Mouse (Mus musculus) forebrain, embryonic 13.5 days (tissue): ENCODE measurements around the gene 6030452D12Rik. TPM values are rescaled to one million over a fixed set of nuclear protein-coding genes. Genes with fewer than 3 reads are reported as not detected.

Experiments
- ATAC-seq: fragments of 200-750 bp; cut with Nextera tagmentation; 2 replicates; pipeline ENCODE4 v1.8.0; 2017
- H3K27ac ChIP-seq: fragments of 300-500 bp; sonication (generic); 2 replicates; pipeline ENCODE4 v1.5.1; 2015; ENCODE audit warnings: inconsistent platforms, mild to moderate bottlenecking, moderate library complexity
- H3K27me3 ChIP-seq: fragments of 300-500 bp; sonication (generic); 2 replicates; pipeline ENCODE4 v1.6.1; 2015; ENCODE audit warnings: mild to moderate bottlenecking, inconsistent platforms
- H3K36me3 ChIP-seq: fragments of 300-500 bp; sonication (generic); 2 replicates; pipeline ENCODE4 v1.6.1; 2015; ENCODE audit warnings: mild to moderate bottlenecking, inconsistent platforms; ENCODE audit not compliant: poor library complexity, severe bottlenecking
- H3K4me1 ChIP-seq: fragments of 300-500 bp; sonication (generic); 2 replicates; pipeline ENCODE4 v1.6.1; 2015; ENCODE audit warnings: inconsistent platforms
- H3K4me2 ChIP-seq: fragments of 300-500 bp; sonication (generic); 2 replicates; pipeline ENCODE4 v1.6.1; 2015; ENCODE audit warnings: inconsistent platforms, mild to moderate bottlenecking, moderate library complexity
- H3K4me3 ChIP-seq: fragments of 300-500 bp; sonication (generic); 2 replicates; pipeline ENCODE4 v1.5.1; 2015; ENCODE audit warnings: mild to moderate bottlenecking, inconsistent platforms
- H3K9ac ChIP-seq: fragments of 300-500 bp; sonication (generic); 2 replicates; pipeline ENCODE4 v1.6.1; 2015; ENCODE audit warnings: mild to moderate bottlenecking, inconsistent platforms
- H3K9me3 ChIP-seq: fragments of 300-500 bp; sonication (generic); replicated peaks from 2 replicates; pipeline ENCODE4 v1.6.1; 2016; ENCODE audit warnings: inconsistent platforms
- WGBS: fragments of 180-500 bp; shearing (Covaris S2); methylation state at CpG from one replicate; pipeline ENCODE4 v1.1.7; 2015; 5-methylcytosine and 5-hydroxymethylcytosine counted together
- polyA plus RNA-seq: library from polyadenylated mRNA; unstranded; fragments of >200 nt; fragmentation: Nextera tagmentation; extraction: Ambion mirVana; gene quantifications from 2 replicates; pipeline ENCODE4 v1.2.1, GENCODE M21; 2015

Gene 6030452D12Rik
- polyA plus RNA-seq, 1 experiment from 2014 or later: not detected

GRCm38 (mm10) chr8:106521845-106522244 lies 21.5 kb downstream of the 6030452D12Rik start:
- H3K9ac ChIP-seq: no peak overlapping the region
- H3K4me2 ChIP-seq: no peak overlapping the region
- H3K36me3 ChIP-seq: no peaks in the 10 kb centered on the region
- WGBS: 88% methylated on average over 9 of the region's 9 CpGs
- H3K27ac ChIP-seq: no peak overlapping the region
- no peak overlapping the region for H3K4me3 ChIP-seq
- no peaks in the 10 kb centered on the region for H3K4me1 ChIP-seq
- H3K9me3 ChIP-seq: no peaks in the 10 kb centered on the region
- no peaks in the 10 kb centered on the region for H3K27me3 ChIP-seq
- no peak for ATAC-seq

DNA sequence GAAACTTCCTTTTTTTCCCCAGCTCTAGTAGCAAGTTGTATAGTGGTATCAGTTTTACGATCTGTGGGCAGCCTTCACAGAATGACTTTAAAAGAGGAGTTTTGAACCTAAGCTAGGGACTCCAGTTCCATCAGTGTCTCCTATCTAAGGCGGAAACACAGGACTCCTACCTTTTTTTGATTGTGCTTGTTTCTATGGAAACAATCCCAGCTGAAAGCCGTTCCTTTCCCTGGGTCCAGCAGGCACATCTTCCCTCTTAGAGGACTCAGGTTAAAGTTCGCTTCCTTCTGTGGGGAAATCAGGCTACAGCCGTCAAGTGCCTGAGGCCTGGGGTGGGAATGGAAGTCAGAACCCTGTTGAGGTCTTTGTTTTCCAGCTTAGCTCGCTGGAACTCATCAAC lies 26.4 kb downstream of the 6030452D12Rik start:
- H3K4me2 ChIP-seq: no peak overlapping the region
- H3K9me3 ChIP-seq: no peaks in the 10 kb centered on the region
- no peak overlapping the region for H3K27ac ChIP-seq
- WGBS: 70% methylated on average over 6 of the region's 6 CpGs
- no peak for ATAC-seq
- no peaks in the 10 kb centered on the region for H3K27me3 ChIP-seq
- no peak overlapping the region for H3K9ac ChIP-seq
- no peaks in the 10 kb centered on the region for H3K36me3 ChIP-seq
- H3K4me3 ChIP-seq: no peak overlapping the region
- H3K4me1 ChIP-seq: no peaks in the 10 kb centered on the region

- no peak overlapping the region for H3K4me2 ChIP-seq
- no peak for ATAC-seq
- no peaks in the 10 kb centered on the region for H3K36me3 ChIP-seq
- no peaks in the 10 kb centered on the region for H3K9me3 ChIP-seq
- H3K9ac ChIP-seq: no peak overlapping the region
- no peaks in the 10 kb centered on the region for H3K4me1 ChIP-seq
- no peak overlapping the region for H3K4me3 ChIP-seq
- H3K27ac ChIP-seq: no peak overlapping the region
- H3K27me3 ChIP-seq: no peaks in the 10 kb centered on the region
- WGBS: 89% methylated on average over 9 of the region's 9 CpGs
These were observed 27.1 kb downstream of the 6030452D12Rik start for GRCm38 (mm10) chr8:106527241-106528036.

DNA sequence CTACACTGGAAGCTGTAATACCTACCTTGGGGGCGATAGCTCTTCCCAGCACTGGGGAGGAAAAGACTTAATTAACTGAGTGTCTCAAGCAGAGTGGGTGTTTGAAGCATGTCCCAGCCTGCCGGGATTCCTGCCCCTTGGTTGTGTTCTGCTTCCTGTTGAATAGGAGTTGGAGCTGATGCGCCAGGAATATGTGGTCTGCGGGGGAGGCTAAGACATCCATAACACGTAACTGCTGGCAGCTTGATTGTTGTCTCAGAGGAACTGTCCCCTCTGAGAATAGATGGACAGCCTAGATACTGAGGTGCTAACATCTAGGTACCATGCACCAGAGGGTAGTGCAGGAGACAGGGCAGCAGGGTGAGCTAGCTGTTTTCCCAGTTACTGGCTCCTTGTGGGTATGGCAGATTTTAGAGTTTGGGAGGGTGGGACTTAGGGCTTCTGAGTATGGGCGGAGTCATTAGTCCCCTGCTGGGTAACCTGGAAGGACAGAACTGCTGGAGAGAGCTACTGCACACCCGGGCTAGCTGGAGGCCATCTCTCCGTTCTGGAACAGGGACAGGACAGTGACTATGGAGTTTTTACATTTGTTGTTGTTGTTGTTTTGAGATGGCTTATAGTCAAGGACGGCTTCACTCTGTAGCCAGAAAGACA lies 28.4 kb downstream of the 6030452D12Rik start:
- no peaks in the 10 kb centered on the region for H3K27me3 ChIP-seq
- no peak overlapping the region for H3K27ac ChIP-seq
- H3K36me3 ChIP-seq: no peaks in the 10 kb centered on the region

GRCm38 (mm10) chr8:106529885-106530482 lies 29.7 kb downstream of the 6030452D12Rik start:
- no peak overlapping the region for H3K9ac ChIP-seq
- WGBS: 96% methylated on average over 10 of the region's 10 CpGs
- no peak overlapping the region for H3K4me2 ChIP-seq
- no peaks in the 10 kb centered on the region for H3K36me3 ChIP-seq
- no peak overlapping the region for H3K4me3 ChIP-seq
- no peak for ATAC-seq
- H3K9me3 ChIP-seq: no peaks in the 10 kb centered on the region
- H3K4me1 ChIP-seq: no peaks in the 10 kb centered on the region
- no peak overlapping the region for H3K27ac ChIP-seq
- H3K27me3 ChIP-seq: no peaks in the 10 kb centered on the region

More for the DNA sequence above, 28.4 kb downstream of the 6030452D12Rik start:
- no peak for ATAC-seq
- WGBS: 91% methylated on average over 9 of the region's 9 CpGs
- H3K9ac ChIP-seq: no peak overlapping the region
- no peak overlapping the region for H3K4me3 ChIP-seq
- no peak overlapping the region for H3K4me2 ChIP-seq
- H3K9me3 ChIP-seq: no peaks in the 10 kb centered on the region
- H3K4me1 ChIP-seq: no peaks in the 10 kb centered on the region

DNA sequence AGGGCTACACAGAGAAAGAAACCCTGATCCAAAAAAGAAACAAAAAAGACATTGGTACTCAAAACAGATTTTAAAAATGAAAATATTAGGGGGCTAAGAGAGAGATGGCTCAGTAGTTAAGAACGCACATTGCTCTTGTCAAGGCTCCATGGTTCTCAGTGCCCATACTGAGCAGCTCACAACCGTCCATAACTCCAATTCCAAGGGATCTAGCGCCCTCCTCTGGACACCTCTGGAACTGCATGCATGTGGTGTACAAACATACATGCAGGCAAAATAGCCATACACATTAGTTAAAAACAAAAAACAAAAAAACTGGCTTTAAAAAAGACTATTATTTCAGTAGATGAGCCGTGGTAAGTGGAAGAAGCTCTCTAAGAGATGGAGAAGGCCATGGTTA lies 30.2 kb downstream of the 6030452D12Rik start:
- ATAC-seq: no peak
- Histone ChIP-seq H3K9me3 (no peaks in the 10 kb centered on the region), H3K4me3 (no peak overlapping the region), H3K9ac (no peak overlapping the region), H3K36me3 (no peaks in the 10 kb centered on the region), H3K27me3 (no peaks in the 10 kb centered on the region), H3K4me2 (no peak overlapping the region), H3K27ac (no peak overlapping the region), H3K4me1 (no peaks in the 10 kb centered on the region)
- WGBS: 71% methylated on average over 4 of the region's 4 CpGs

DNA sequence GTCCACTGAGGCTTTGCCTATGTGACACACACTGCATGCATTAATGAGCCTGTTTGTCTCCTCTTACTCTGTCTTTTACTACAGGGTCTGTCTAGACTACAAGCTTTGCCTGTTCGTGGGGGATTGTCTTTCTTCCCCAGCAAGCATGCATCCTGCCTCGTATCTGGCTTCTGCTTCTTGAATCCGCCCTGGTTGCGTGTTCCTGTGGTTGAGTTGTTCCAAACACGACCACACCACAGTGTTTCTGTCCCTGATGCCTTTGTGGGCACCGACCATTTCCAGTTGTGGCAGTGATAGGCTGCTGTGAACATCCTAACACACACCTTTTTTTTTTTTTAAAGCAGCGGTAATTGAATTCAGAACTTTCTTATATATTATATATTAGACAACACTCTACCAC lies 33.4 kb downstream of the 6030452D12Rik start:
- H3K4me1 ChIP-seq: no peaks in the 10 kb centered on the region
- H3K27me3 ChIP-seq: no peaks in the 10 kb centered on the region
- no peak overlapping the region for H3K4me3 ChIP-seq
- H3K27ac ChIP-seq: no peak overlapping the region
- H3K36me3 ChIP-seq: no peaks in the 10 kb centered on the region
- H3K9me3 ChIP-seq: no peaks in the 10 kb centered on the region
- WGBS: 85% methylated on average over 7 of the region's 7 CpGs
- no peak overlapping the region for H3K4me2 ChIP-seq
- no peak overlapping the region for H3K9ac ChIP-seq
- ATAC-seq: no peak

DNA sequence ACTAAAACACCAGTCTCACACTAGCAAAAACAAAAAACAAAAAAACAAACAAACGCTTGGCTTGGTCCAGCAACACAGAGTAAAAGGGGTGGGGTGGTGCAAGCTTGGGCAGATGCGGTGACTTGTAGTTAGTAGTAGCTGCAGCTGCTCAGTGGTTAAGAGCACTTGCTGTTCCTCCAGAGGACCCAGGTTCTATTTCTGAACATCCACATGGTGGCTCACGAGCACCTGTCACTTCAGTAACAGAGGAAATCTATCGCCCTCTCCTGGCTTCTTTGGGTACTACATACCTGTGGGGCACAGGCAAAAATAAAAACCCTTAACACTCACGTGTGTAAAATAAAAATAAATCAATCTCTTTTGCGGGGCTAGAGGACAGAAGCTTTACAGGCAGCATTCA lies 34.1 kb downstream of the 6030452D12Rik start:
- ATAC-seq: no peak
- Histone ChIP-seq H3K36me3 (no peaks in the 10 kb centered on the region), H3K9me3 (no peaks in the 10 kb centered on the region), H3K4me2 (no peak overlapping the region), H3K4me1 (no peaks in the 10 kb centered on the region), H3K9ac (no peak overlapping the region), H3K27me3 (no peaks in the 10 kb centered on the region), H3K27ac (no peak overlapping the region), H3K4me3 (no peak overlapping the region)
- 37% methylated on average over 6 of the region's 6 CpGs for WGBS

GRCm38 (mm10) chr8:106535448-106535847 lies 35.1 kb downstream of the 6030452D12Rik start:
- Histone ChIP-seq H3K9ac (no peak overlapping the region), H3K36me3 (no peaks in the 10 kb centered on the region), H3K27me3 (no peaks in the 10 kb centered on the region), H3K4me1 (no peaks in the 10 kb centered on the region), H3K4me3 (no peak overlapping the region), H3K4me2 (no peak overlapping the region), H3K27ac (no peak overlapping the region), H3K9me3 (no peaks in the 10 kb centered on the region)
- 72% methylated on average over 4 of the region's 4 CpGs for WGBS
- no peak for ATAC-seq

DNA sequence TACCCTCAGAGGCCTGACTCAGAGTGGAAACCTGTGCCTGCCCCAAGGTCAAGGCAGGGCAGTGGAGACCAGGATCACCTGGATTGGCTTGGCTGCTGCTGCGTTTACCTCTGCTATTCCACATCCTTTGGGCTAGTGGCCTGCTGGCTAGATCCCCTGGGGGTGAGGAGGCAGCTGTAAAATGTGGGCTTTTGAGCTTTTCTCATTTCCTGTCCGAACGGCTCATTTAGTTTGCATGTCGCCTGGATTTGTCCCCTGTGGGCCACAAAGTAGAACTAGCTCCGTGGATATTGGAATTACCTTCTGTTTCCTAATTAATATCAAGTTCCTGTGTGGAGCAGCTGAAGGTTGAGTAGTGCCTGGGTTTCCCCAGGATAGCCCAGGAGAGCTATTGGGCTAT lies 38.9 kb downstream of the 6030452D12Rik start:
- no peaks in the 10 kb centered on the region for H3K27me3 ChIP-seq
- no peak overlapping the region for H3K27ac ChIP-seq
- no peak for ATAC-seq
- H3K4me1 ChIP-seq: no peaks in the 10 kb centered on the region
- no peak overlapping the region for H3K4me2 ChIP-seq
- H3K36me3 ChIP-seq: no peaks in the 10 kb centered on the region
- H3K9me3 ChIP-seq: no peaks in the 10 kb centered on the region
- 69% methylated on average over 5 of the region's 5 CpGs for WGBS
- H3K4me3 ChIP-seq: no peak overlapping the region
- H3K9ac ChIP-seq: no peak overlapping the region

- H3K4me1 ChIP-seq: no peaks in the 10 kb centered on the region
- H3K27ac ChIP-seq: no peak overlapping the region
- H3K27me3 ChIP-seq: no peaks in the 10 kb centered on the region
- H3K36me3 ChIP-seq: no peaks in the 10 kb centered on the region
- H3K9ac ChIP-seq: no peak overlapping the region
- no peak overlapping the region for H3K4me2 ChIP-seq
- no peak overlapping the region for H3K4me3 ChIP-seq
- 84% methylated on average over 11 of the region's 11 CpGs for WGBS
- ATAC-seq: no peak
- H3K9me3 ChIP-seq: no peaks in the 10 kb centered on the region
These were observed 40.7 kb downstream of the 6030452D12Rik start for GRCm38 (mm10) chr8:106541002-106541401.

- Histone ChIP-seq H3K27ac (no peak overlapping the region), H3K9me3 (no peaks in the 10 kb centered on the region), H3K9ac (no peak overlapping the region), H3K4me2 (no peak overlapping the region), H3K36me3 (no peaks in the 10 kb centered on the region), H3K27me3 (no peaks in the 10 kb centered on the region), H3K4me3 (no peak overlapping the region), H3K4me1 (no peaks in the 10 kb centered on the region)
- 74% methylated on average over 8 of the region's 8 CpGs for WGBS
- ATAC-seq: no peak
These were observed 42.7 kb downstream of the 6030452D12Rik start for GRCm38 (mm10) chr8:106543043-106543442.
